Mouse (Mus musculus): Measurements from ENCODE around the gene Trcg1.

DNA sequence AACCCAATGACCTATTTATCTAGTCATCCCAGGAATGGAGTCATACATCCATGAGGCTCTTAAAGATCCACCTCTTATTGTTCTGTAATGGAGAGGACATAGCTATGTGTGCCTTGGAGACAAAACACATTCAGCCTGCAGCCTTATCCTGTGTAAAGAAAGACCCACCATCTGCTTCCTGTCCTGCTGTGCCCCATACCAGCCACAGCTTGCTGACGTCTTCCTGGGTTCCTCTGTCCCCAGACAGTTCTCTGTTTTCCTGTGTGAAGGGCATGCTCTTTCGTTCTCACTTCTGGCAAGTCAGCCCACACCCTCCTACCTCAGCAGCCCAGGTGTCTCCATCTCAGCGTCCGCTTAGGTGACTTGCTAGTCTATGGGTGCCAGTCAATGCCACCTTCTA lies 41.9 kb downstream of the Trcg1 start:
- TF ChIP-seq MAZ (IDR thresholded peaks at IDR 0.05; ENCODE audit: low read depth, low read length) (no peak), CTCF (IDR thresholded peaks at IDR 0.05 in 2 of 3, conservative IDR thresholded peaks at IDR 0.05 in 1 of 3; ENCODE audit: control insufficient read depth in 1 of 3, insufficient read depth in 1 of 3, low read depth in 2 of 3, low read length in 3 of 3, poor library complexity in 1 of 3, severe bottlenecking in 1 of 3) (no peak), POLR2AphosphoS2 (IDR thresholded peaks at IDR 0.05; ENCODE audit: low read length) (no peak), EP300 (IDR thresholded peaks at IDR 0.05; ENCODE audit: low read depth in 1 of 2, low read length in 2 of 2) (no peak), MYB (IDR thresholded peaks at IDR 0.05; ENCODE audit: low read depth, low read length) (no peak), MAFK (IDR thresholded peaks at IDR 0.05; ENCODE audit: borderline replicate concordance, low read depth, low read length) (no peak), GABPA (IDR thresholded peaks at IDR 0.05; ENCODE audit: low read depth, low read length) (no peak), POLR2A (IDR thresholded peaks at IDR 0.05; ENCODE audit: control insufficient read depth in 1 of 2, insufficient read depth in 1 of 2, low read depth in 1 of 2, low read length in 2 of 2, poor library complexity in 1 of 2) (no peak), ELF1 (IDR thresholded peaks at IDR 0.05; ENCODE audit: low read depth, low read length) (no peak), CHD1 (IDR thresholded peaks at IDR 0.05; ENCODE audit: low read depth, low read length) (no peak)

Data from MEL (cell line).